Mouse (Mus musculus) bone marrow, adult 2 months (tissue): ENCODE measurements around the gene Prss2.

Experiments used
- CTCF ChIP-seq: fragments of 200-500 bp; IDR thresholded peaks from 2 replicates; pipeline ENCODE4 v1.5.1; 2011; ENCODE audit warnings: low read length, control low read depth; ENCODE audit not compliant: control insufficient read depth, insufficient read depth
- POLR2A ChIP-seq: fragments of 200-500 bp; IDR thresholded peaks from 2 replicates; pipeline ENCODE4 v1.6.1; 2011; ENCODE audit warnings: low read depth, mild to moderate bottlenecking, control low read depth, low read length, borderline replicate concordance; ENCODE audit not compliant: control insufficient read depth

- no peak for TF ChIP-seq CTCF
- no peak for TF ChIP-seq POLR2A
Measured at GRCm38 (mm10) chr6:41532181-41532580, 10.6 kb downstream of the Prss2 start.
